Mouse (Mus musculus) mature B cell (primary cell): Measurements from ENCODE around the gene P2rx4.

Experiments
- in situ Hi-C: fragments of 300-500 bp; cut with MboI; formaldehyde crosslinking; loops from 2 replicates; pipeline ENCODE4 v1.14.3; 2019

The P2rx4 gene

GRCm38 (mm10) chr5:122756680-122757079 is 49.3 kb downstream of the P2rx4 start:
- in situ Hi-C loops: no loop called here

- in situ Hi-C loops: no loop called here
These were observed 56.1 kb downstream of the P2rx4 start for GRCm38 (mm10) chr5:122763271-122764031.

GRCm38 (mm10) chr5:122764032-122764464 is 56.7 kb downstream of the P2rx4 start:
- in situ Hi-C loops: no loop called here

GRCm38 (mm10) chr5:122767283-122767682 is 59.9 kb downstream of the P2rx4 start:
- in situ Hi-C loops: no loop called here

GRCm38 (mm10) chr5:122769101-122769568 is 61.8 kb downstream of the P2rx4 start:
- in situ Hi-C loops: no loop called here

GRCm38 (mm10) chr5:122770304-122770703 is 63.0 kb downstream of the P2rx4 start:
- in situ Hi-C loops: no loop called here

- in situ Hi-C loops: no loop called here
These were observed 63.5 kb downstream of the P2rx4 start for GRCm38 (mm10) chr5:122770806-122771261.

- in situ Hi-C loops: no loop called here
These were observed 64.1 kb downstream of the P2rx4 start for GRCm38 (mm10) chr5:122771428-122771827.

GRCm38 (mm10) chr5:122773756-122774155 is 66.4 kb downstream of the P2rx4 start:
- in situ Hi-C loops: no loop called here

GRCm38 (mm10) chr5:122774743-122775611 is 67.6 kb downstream of the P2rx4 start:
- in situ Hi-C loops: no loop called here

- in situ Hi-C loops: no loop called here
These were observed 68.4 kb downstream of the P2rx4 start for GRCm38 (mm10) chr5:122775646-122776286.

GRCm38 (mm10) chr5:122777322-122777721 is 70.0 kb downstream of the P2rx4 start:
- in situ Hi-C loops: no loop called here

GRCm38 (mm10) chr5:122778231-122779226 is 71.2 kb downstream of the P2rx4 start:
- in situ Hi-C loops: no loop called here
